Mouse (Mus musculus) liver, embryonic 14.5 days (tissue): ENCODE measurements around the gene Mllt11. TPM values are rescaled to one million over a fixed set of nuclear protein-coding genes. Genes with fewer than 3 reads are reported as not detected.

Experiments
- ATAC-seq: fragments of 200-750 bp; cut with Nextera tagmentation; 2 replicates; pipeline ENCODE4 v1.8.0; 2017; ENCODE audit warnings: moderate number of reproducible peaks, mild to moderate bottlenecking, moderate library complexity; ENCODE audit not compliant: insufficient read depth
- DNase-seq, 3 experiments: peaks; one replicate each; pipeline ENCODE4 v3.0.0-alpha.2; 2012 to 2013; ENCODE audit warnings: low read depth in 3 of 3, low spot score in 3 of 3
- H3K27ac ChIP-seq: fragments of 300-500 bp; sonication (generic); 2 replicates; pipeline ENCODE4 v1.5.1; 2014; ENCODE audit warnings: moderate library complexity, mild to moderate bottlenecking, control low read depth, inconsistent platforms
- H3K27me3 ChIP-seq: fragments of 300-500 bp; sonication (generic); 2 replicates; pipeline ENCODE4 v1.6.1; 2014; ENCODE audit warnings: mild to moderate bottlenecking, low read length, moderate library complexity; ENCODE audit not compliant: control insufficient read depth, insufficient read depth
- H3K36me3 ChIP-seq: fragments of 300-500 bp; sonication (generic); replicated peaks from 2 replicates; pipeline ENCODE4 v1.6.1; 2014; ENCODE audit warnings: low read depth; ENCODE audit not compliant: control insufficient read depth, insufficient read depth
- H3K4me1 ChIP-seq, 2 experiments: fragments of 200-500 bp in 1 of 2; fragments of 300-500 bp in 1 of 2; sonication (generic) in 1 of 2; replicated peaks; 2 replicates each; pipeline ENCODE4 v1.6.1; 2012 to 2014; ENCODE audit warnings: antibody characterized with exemption in 1 of 2, inconsistent platforms in 1 of 2, low read length in 1 of 2; ENCODE audit not compliant: control insufficient read depth in 2 of 2, insufficient read depth in 2 of 2
- H3K4me2 ChIP-seq: fragments of 300-500 bp; sonication (generic); 2 replicates; pipeline ENCODE4 v1.6.1; 2014; ENCODE audit warnings: low read depth, mild to moderate bottlenecking, control low read depth, moderate library complexity
- H3K4me3 ChIP-seq, 2 experiments: fragments of 200-500 bp in 1 of 2; fragments of 300-500 bp in 1 of 2; sonication (generic) in 1 of 2; 2 replicates each; pipeline ENCODE4 v1.5.1; 2012 to 2014; ENCODE audit warnings: low read depth in 2 of 2, low read length in 2 of 2, mild to moderate bottlenecking in 2 of 2, control low read depth in 1 of 2, inconsistent platforms in 1 of 2, moderate library complexity in 1 of 2; ENCODE audit not compliant: insufficient read depth in 1 of 2
- H3K9ac ChIP-seq: fragments of 300-500 bp; sonication (generic); replicated peaks from 2 replicates; pipeline ENCODE4 v1.6.1; 2014; ENCODE audit warnings: mild to moderate bottlenecking, control low read depth, moderate library complexity
- H3K9me3 ChIP-seq: fragments of 300-500 bp; sonication (generic); 2 replicates; pipeline ENCODE4 v1.6.1; 2016; ENCODE audit warnings: low read length, mixed read lengths; ENCODE audit not compliant: control insufficient read depth
- CTCF ChIP-seq: IDR thresholded peaks from 2 replicates; pipeline ENCODE4 v1.5.1; 2016; ENCODE audit warnings: antibody characterized with exemption, low read depth, control low read depth
- EP300 ChIP-seq: IDR thresholded peaks from 2 replicates; pipeline ENCODE4 v1.6.1; 2016; ENCODE audit warnings: antibody characterized with exemption, low read depth
- WGBS: fragments of 180-500 bp; shearing (Covaris S2); extraction: QIAGEN DNeasy Blood & Tissue Kit; methylation state at CpG from one replicate; pipeline ENCODE4 v1.1.7; 2014; ENCODE audit not compliant: insufficient replicate concordance; 5-methylcytosine and 5-hydroxymethylcytosine counted together
- polyA plus RNA-seq, 2 experiments: library from polyadenylated mRNA; depleted of rRNA in 1 of 2; stranded (reverse) in 1 of 2; unstranded in 1 of 2; fragments of >200 nt; fragmentation: Nextera tagmentation in 1 of 2; extraction: Ambion mirVana in 1 of 2; gene quantifications; 2 replicates each; pipeline versions ENCODE4 v1.2.1 to v1.2.3; 2012 to 2014

Mllt11 gene
- polyA plus RNA-seq, 2 experiments = 1.9 to 3.0 TPM

GRCm38 (mm10) chr3:95276428-95276934 is 44.5 kb upstream of the Mllt11 start:
- DNase-seq (no peak), ATAC-seq (no peak)
- Histone ChIP-seq H3K27ac (peak overlapping the region; percentile 30), H3K4me3 (no peak overlapping the region), H3K27me3 (no peaks in the 10 kb centered on the region), H3K4me1 (peaks cover 17 to 29% of the 10 kb centered on the region in 2 experiments), H3K4me2 (no peak overlapping the region), H3K9ac (no peak overlapping the region), H3K36me3 (no peaks in the 10 kb centered on the region), H3K9me3 (no peaks in the 10 kb centered on the region)
- TF ChIP-seq EP300 (no peak), CTCF (no peak)
- 40% methylated on average over 5 of the region's 5 CpGs for WGBS

DNA sequence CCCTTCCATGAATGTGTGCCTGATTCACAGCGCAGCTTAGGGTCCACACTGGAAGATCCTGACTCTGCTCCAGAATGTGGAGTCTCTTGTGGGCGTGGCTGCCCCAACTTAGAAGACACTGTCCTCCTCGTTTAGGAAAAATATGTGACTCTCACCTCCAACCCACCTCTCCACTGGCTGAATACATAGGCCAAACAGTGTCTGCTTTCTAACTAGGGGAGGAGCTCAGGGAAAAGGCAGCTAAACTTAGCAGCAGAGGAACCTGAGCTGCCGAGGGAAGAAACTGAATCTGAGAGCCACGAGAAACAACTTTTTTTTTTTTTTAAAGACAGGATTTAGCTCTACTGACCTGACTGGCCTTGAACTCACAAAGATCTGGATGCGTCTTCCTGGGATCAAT is 43.2 kb upstream of the Mllt11 start:
- Histone ChIP-seq H3K4me3 (no peak overlapping the region), H3K36me3 (no peaks in the 10 kb centered on the region), H3K9ac (no peak overlapping the region), H3K4me1 (peaks cover 13 to 25% of the 10 kb centered on the region in 2 experiments), H3K27me3 (no peaks in the 10 kb centered on the region), H3K9me3 (no peaks in the 10 kb centered on the region), H3K4me2 (no peak overlapping the region), H3K27ac (no peak overlapping the region)
- DNase-seq = no peak
- no peak for ATAC-seq
- WGBS = 51% methylated on average over 6 of the region's 6 CpGs
- TF ChIP-seq CTCF (no peak), EP300 (no peak)

DNA sequence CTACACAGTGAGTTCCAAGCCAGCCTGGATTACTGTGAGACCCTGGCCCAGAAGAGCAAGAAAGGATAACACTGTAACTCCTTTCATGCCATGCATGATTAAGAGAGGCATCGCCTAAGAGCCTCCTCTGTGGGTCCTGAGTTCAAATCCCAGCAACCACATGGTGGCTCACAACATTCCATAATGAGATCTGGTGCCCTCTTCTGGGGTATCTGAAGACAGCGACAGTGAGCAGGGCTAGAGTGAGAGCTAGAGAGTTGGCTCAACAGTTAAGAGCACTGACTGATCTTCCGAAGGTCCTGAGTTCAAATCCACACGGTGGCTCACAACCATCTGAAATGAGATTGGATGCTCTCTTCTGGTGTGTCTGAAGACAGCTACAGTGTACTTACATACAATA is 42.5 kb upstream of the Mllt11 start:
- no peak overlapping the region for H3K9ac ChIP-seq
- H3K36me3 ChIP-seq = no peaks in the 10 kb centered on the region
- H3K4me2 ChIP-seq = no peak overlapping the region
- no peak overlapping the region for H3K4me3 ChIP-seq
- no peaks in the 10 kb centered on the region for H3K27me3 ChIP-seq
- ATAC-seq = no peak
- no peaks in the 10 kb centered on the region for H3K9me3 ChIP-seq
- no peak overlapping the region for H3K27ac ChIP-seq
- no peak for TF ChIP-seq EP300
- peak; percentile 43 for TF ChIP-seq CTCF
- 84% methylated on average over 4 of the region's 4 CpGs for WGBS
- no peak for DNase-seq
- peaks cover 8 to 20% of the 10 kb centered on the region in 2 experiments for H3K4me1 ChIP-seq

DNA sequence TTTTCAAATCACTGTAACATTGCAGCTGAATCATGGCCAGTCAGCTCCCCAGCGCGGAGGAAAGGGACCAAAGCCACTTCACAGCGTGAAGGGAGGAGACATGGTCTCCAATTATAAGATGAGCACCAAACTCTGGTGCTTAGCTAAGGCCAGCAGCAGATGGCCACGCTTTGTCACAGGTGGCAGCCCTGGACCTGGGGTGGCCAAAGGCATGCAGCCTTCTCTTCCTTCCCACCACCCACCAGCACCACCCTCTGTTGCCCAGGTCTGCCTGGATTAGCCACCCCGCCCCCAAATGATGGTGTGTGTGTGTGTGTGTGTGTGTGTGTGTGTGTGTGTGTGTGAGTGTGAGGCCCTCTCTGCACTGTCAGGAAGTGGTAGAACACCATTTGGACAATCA is 41.5 kb upstream of the Mllt11 start:
- Histone ChIP-seq H3K27me3 (no peaks in the 10 kb centered on the region), H3K9ac (no peak overlapping the region), H3K36me3 (no peaks in the 10 kb centered on the region), H3K4me2 (no peak overlapping the region), H3K4me1 (peaks cover 8 to 18% of the 10 kb centered on the region in 2 experiments), H3K27ac (no peak overlapping the region), H3K4me3 (no peak overlapping the region), H3K9me3 (no peaks in the 10 kb centered on the region)
- no peak for ATAC-seq
- DNase-seq = no peak
- WGBS = 69% methylated on average over 5 of the region's 5 CpGs
- TF ChIP-seq EP300 (no peak), CTCF (no peak)

DNA sequence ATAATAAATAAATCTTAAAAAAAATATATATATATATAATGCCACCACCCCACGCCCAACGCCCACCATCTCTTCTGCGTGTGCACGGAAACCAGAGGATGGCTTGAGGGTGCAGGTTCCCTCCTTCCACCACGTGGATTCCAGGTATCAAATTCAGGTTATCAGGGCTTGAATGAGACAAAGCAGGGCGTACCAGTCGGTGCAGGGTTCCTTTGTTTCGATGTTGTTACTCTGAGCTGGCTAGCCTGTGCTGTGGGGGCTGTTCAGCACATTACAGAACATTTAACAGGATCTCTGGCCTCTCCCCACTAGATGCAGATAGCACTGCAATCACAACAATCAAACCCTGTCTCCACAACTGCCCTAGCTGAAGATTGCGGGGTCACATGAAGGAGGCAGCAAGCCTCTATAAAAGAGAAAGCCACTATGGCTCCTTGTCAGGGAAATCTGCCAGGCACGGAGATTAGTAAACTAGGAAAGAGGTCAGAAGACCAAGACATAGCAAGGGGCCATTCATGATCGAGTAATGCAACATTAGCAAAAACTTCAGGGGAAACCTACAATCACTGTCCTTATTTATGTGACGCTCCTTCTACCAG is 38.9 kb upstream of the Mllt11 start:
- Histone ChIP-seq H3K9me3 (no peaks in the 10 kb centered on the region), H3K4me3 (no peak overlapping the region), H3K4me2 (no peak overlapping the region), H3K36me3 (no peaks in the 10 kb centered on the region; the same call in 1 of the 2 replicates), H3K27ac (no peak overlapping the region), H3K4me1 (peaks cover 3 to 5% of the 10 kb centered on the region in 2 experiments), H3K27me3 (no peaks in the 10 kb centered on the region), H3K9ac (no peak overlapping the region)
- TF ChIP-seq EP300 (no peak), CTCF (no peak)
- no peak for ATAC-seq
- WGBS = 75% methylated on average over 12 of the region's 12 CpGs
- DNase-seq = no peak
